Mouse (Mus musculus) forebrain, postnatal 0 days (tissue): ENCODE measurements at regions not wholly inside any gene's neighbourhood (a gene's known extent, or its start where the extent isn't known, plus 50 kb on each side); places are given as distances from the start of the nearest gene placed in this dataset.
"Not testable (repeated sequence)": the region's sequence is repeated elsewhere in the genome, so short reads cannot be mapped to it uniquely, and the experiment has no call there.

Experiments
- ATAC-seq: fragments of 200-750 bp; cut with Nextera tagmentation; 2 replicates; pipeline ENCODE4 v1.8.0; 2017; ENCODE audit warnings: mild to moderate bottlenecking, moderate library complexity
- DNase-seq: peaks from one replicate; pipeline ENCODE4 v3.0.0-alpha.2; 2015
- H3K27ac ChIP-seq: fragments of 300-500 bp; sonication (generic); 2 replicates; pipeline ENCODE4 v1.5.1; 2014; ENCODE audit warnings: low read depth, mild to moderate bottlenecking, antibody characterized with exemption, low read length, moderate library complexity, mixed read lengths
- H3K27me3 ChIP-seq: fragments of 300-500 bp; sonication (generic); 2 replicates; pipeline ENCODE4 v1.6.1; 2014; ENCODE audit warnings: mild to moderate bottlenecking, low read length, mixed read lengths; ENCODE audit not compliant: insufficient read depth
- H3K36me3 ChIP-seq: fragments of 300-500 bp; sonication (generic); 2 replicates; pipeline ENCODE4 v1.6.1; 2014; ENCODE audit warnings: mild to moderate bottlenecking, moderate library complexity; ENCODE audit not compliant: insufficient read depth
- H3K4me1 ChIP-seq: fragments of 300-500 bp; sonication (generic); 2 replicates; pipeline ENCODE4 v1.6.1; 2014; ENCODE audit warnings: antibody characterized with exemption; ENCODE audit not compliant: insufficient read depth
- H3K4me2 ChIP-seq: fragments of 300-500 bp; sonication (generic); 2 replicates; pipeline ENCODE4 v1.6.1; 2014; ENCODE audit warnings: low read depth, mild to moderate bottlenecking, moderate library complexity
- H3K4me3 ChIP-seq: fragments of 300-500 bp; sonication (generic); 2 replicates; pipeline ENCODE4 v1.5.1; 2014; ENCODE audit warnings: low read depth, low read length, mixed read lengths
- H3K9ac ChIP-seq: fragments of 300-500 bp; sonication (generic); 2 replicates; pipeline ENCODE4 v1.6.1; 2014; ENCODE audit warnings: mild to moderate bottlenecking
- H3K9me3 ChIP-seq: fragments of 300-500 bp; sonication (generic); 2 replicates; pipeline ENCODE4 v1.6.1; 2016; ENCODE audit warnings: low read length
- CTCF ChIP-seq: sonication (generic); IDR thresholded peaks from 2 replicates; pipeline ENCODE4 v1.5.1; 2016; ENCODE audit warnings: antibody characterized with exemption, control low read depth, low read depth
- WGBS: fragments of 180-500 bp; shearing (Covaris S2); extraction: QIAGEN DNeasy Blood & Tissue Kit; methylation state at CpG from one replicate; pipeline ENCODE4 v1.1.7; 2014; 5-methylcytosine and 5-hydroxymethylcytosine counted together

DNA sequence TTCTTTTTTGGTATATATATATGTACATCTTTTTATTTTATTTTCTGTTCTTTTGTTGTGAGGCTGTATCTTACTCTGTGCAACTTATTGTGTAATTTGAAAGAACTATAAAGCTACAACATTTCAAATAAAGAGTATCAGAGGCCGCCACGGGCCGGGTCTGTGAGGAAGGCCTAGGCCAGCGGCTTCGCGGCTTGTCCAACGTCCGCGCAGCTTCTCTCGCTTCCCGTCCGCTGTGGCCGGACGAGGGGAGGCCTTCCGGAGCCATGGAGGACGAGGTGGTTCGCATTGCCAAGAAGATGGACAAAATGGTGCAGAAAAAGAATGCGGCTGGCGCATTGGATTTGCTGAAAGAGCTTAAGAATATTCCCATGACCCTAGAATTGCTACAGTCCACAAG, 167.4 kb downstream of the Kif21a start:
- H3K27me3 ChIP-seq, H3K4me1 ChIP-seq, H3K9me3 ChIP-seq, H3K9ac ChIP-seq, ATAC-seq, H3K27ac ChIP-seq, H3K4me3 ChIP-seq, H3K36me3 ChIP-seq, H3K4me2 ChIP-seq, DNase-seq: not testable (repeated sequence)
- WGBS: 96% methylated on average over 19 of the region's 19 CpGs

DNA sequence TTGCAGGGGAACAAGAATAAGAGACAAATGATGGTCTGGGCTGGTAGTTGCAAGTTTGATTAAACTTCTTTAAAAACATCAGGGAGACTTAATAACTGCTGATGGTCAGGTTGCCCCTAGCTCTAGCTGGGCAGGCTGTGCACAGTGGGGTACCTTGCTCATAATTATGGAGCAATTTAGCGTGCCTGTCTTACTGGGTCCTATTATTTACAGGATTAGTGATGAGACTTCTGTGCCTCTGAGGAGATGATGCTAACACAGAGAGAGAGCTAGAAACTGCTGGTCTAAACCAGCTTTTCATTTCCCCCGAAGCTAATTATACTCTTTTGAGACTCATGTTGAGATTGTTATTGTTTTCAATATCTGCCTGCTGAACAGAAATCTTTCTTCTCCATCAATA, 180.3 kb downstream of the Kif21a start:
- no peak overlapping the region for H3K4me3 ChIP-seq
- no peak overlapping the region for H3K4me2 ChIP-seq
- ATAC-seq: no peak
- no peak for TF ChIP-seq CTCF
- H3K27ac ChIP-seq: no peak overlapping the region
- H3K36me3 ChIP-seq: no peaks in the 10 kb centered on the region
- no peaks in the 10 kb centered on the region for H3K9me3 ChIP-seq
- H3K9ac ChIP-seq: no peak overlapping the region
- no peaks in the 10 kb centered on the region for H3K4me1 ChIP-seq
- WGBS: 12% methylated on average over 2 of the region's 2 CpGs
- DNase-seq: no peak
- no peaks in the 10 kb centered on the region for H3K27me3 ChIP-seq

DNA sequence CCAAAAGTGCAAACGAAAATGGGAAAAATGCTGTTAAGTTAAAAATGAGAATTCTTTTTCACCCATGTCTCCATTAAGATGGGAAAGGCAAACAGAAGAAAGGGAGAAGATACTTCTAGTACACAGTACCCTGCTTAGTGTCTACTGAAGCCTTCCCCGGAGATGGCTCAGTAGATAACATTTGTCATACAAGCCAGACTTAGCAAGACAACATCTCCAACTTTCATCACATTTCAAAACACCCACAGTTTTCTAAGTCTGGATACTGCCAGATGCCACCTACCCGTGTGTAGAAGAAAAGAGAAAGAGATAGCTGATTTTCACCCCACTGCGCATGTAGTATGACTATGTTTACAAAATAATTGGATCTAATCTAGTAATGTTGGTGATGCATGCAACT, 174.5 kb upstream of the Cpne8 start:
- not testable (repeated sequence) for H3K4me2 ChIP-seq, DNase-seq, H3K27ac ChIP-seq, H3K9me3 ChIP-seq, ATAC-seq, H3K36me3 ChIP-seq, H3K27me3 ChIP-seq, H3K9ac ChIP-seq, H3K4me3 ChIP-seq, H3K4me1 ChIP-seq
- 84% methylated on average over 1 of the region's 4 CpGs for WGBS

DNA sequence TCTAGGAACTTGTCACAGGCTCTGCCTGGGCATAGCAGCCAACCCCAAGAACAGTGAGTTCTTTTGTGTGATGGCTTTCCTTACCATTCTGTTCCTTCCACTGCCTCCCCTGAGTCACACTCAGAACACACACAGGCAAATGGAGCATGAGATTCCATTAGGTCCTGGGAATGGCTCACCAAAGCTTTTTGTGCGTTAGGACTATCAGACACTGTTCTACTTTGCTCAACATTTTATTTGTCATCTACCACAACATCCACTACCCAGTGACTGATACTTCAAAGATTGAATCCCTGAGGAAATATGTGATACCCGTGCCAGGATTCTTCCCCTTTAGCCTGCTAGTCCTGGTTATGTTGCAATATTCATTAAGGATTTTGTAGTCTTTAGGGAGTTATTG, 172.8 kb upstream of the Cpne8 start:
- TF ChIP-seq CTCF: no peak
- no peak for ATAC-seq
- 90% methylated on average over 2 of the region's 2 CpGs for WGBS
- no peaks in the 10 kb centered on the region for H3K36me3 ChIP-seq
- DNase-seq: no peak
- no peak overlapping the region for H3K27ac ChIP-seq
- H3K4me2 ChIP-seq: no peak overlapping the region
- H3K4me1 ChIP-seq: no peaks in the 10 kb centered on the region
- H3K9me3 ChIP-seq: no peaks in the 10 kb centered on the region
- H3K9ac ChIP-seq: no peak overlapping the region
- H3K27me3 ChIP-seq: no peaks in the 10 kb centered on the region
- H3K4me3 ChIP-seq: no peak overlapping the region

DNA sequence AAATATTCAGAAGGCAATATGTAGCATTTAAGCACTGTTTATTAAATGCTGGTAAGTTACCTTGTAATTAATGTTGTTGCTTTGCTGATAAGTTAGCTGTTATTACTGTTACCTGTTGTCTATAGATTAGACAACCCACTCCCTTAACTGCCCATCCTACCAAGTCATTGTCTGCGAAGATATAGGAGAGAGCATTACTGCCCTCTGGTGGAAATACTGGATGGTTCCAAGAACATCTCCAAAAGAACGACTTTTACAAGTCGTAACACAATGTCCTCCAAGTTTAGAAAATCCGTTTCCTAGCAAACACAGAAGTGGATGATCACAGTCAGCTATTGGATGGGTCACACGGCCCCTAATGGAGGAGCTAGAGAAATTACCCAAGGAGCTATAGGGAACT, 162.2 kb upstream of the Cpne8 start:
- no peak for ATAC-seq
- H3K36me3 ChIP-seq: no peaks in the 10 kb centered on the region
- no peaks in the 10 kb centered on the region for H3K4me1 ChIP-seq
- no peak overlapping the region for H3K4me3 ChIP-seq
- no peak overlapping the region for H3K9ac ChIP-seq
- H3K27ac ChIP-seq: no peak overlapping the region
- peak; percentile 86 for TF ChIP-seq CTCF
- no peak overlapping the region for H3K4me2 ChIP-seq
- DNase-seq: peak; percentile 83
- H3K27me3 ChIP-seq: no peaks in the 10 kb centered on the region
- 21% methylated on average over 5 of the region's 5 CpGs for WGBS
- no peaks in the 10 kb centered on the region for H3K9me3 ChIP-seq

DNA sequence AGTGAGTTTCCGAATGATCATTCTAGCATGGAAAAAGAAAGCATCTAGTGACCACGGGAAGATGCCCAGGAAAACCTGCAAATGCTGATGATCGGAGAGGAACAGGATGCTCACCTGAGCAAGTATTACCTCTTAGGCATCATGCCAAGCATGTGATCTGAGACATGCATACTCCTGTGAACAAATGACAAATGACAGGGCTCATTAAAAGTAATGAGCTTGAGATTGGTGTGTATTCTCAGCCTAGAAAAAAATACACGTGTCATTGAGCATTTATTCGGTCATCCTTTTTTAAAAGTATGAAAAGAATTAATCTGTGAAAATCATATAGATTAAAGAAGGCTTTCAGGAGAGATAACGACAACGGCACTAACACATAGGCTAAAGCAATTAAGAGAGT, 156.4 kb upstream of the Cpne8 start:
- Histone ChIP-seq H3K4me2 (no peak overlapping the region), H3K36me3 (no peaks in the 10 kb centered on the region), H3K9me3 (peaks cover 8% of the 10 kb centered on the region; the same call in 1 of the 2 replicates), H3K4me3 (no peak overlapping the region), H3K9ac (no peak overlapping the region), H3K4me1 (no peaks in the 10 kb centered on the region), H3K27ac (no peak overlapping the region), H3K27me3 (no peaks in the 10 kb centered on the region; the same call in 1 of the 2 replicates)
- WGBS: 39% methylated on average over 7 of the region's 7 CpGs
- DNase-seq: no peak
- no peak for TF ChIP-seq CTCF
- ATAC-seq: no peak

DNA sequence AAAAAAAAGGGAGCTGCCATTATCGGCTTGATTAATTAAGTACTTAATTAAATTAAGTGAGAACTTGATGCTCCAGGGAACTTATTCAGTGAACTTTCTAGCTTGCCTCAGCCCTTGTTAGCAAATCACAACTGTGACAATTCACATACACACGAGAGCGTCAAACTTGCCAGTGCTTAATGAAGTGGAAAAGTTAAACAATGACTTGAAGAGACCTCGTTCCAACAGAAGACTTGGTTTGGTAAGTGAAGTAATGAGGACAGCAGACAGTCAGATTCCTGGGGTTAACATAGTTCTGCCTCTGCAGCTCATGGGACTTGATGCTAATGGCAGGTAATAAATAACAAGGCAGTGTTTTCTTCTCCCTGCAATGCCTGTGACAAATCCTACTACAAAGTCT, 148.6 kb upstream of the Cpne8 start:
- Histone ChIP-seq H3K4me2 (no peak overlapping the region), H3K27me3 (peaks cover 3% of the 10 kb centered on the region; the same call in 1 of the 2 replicates), H3K9ac (no peak overlapping the region), H3K36me3 (no peaks in the 10 kb centered on the region), H3K27ac (no peak overlapping the region), H3K4me3 (no peak overlapping the region), H3K4me1 (no peaks in the 10 kb centered on the region), H3K9me3 (peaks cover 9% of the 10 kb centered on the region; the same call in 1 of the 2 replicates)
- WGBS: 4% methylated on average over 4 of the region's 4 CpGs
- no peak for TF ChIP-seq CTCF
- ATAC-seq: no peak
- no peak for DNase-seq

DNA sequence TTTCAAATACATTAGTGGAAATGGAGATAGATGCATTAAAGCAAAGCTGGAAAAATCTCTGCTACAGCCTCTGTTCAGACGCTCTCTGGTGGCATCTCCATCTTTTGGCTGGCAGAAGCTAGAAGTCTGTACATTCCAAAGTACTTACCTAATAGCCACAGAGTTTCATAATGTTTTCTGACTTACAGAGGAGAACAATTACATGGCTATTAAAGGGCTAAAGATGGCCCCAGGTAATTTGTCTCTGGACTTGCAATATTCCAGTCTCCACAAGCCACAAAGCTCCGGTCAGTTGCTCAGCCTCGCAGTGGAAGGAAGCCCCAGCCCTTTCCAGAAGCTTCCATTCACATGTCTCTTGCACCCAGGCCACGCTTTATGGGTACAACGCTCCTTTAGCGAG, 143.1 kb upstream of the Cpne8 start:
- 91% methylated on average over 6 of the region's 6 CpGs for WGBS
- Histone ChIP-seq H3K4me2 (no peak overlapping the region), H3K36me3 (no peaks in the 10 kb centered on the region), H3K27ac (no peak overlapping the region), H3K9me3 (no peaks in the 10 kb centered on the region), H3K9ac (no peak overlapping the region), H3K27me3 (peaks cover 3% of the 10 kb centered on the region; the same call in 1 of the 2 replicates), H3K4me1 (no peaks in the 10 kb centered on the region), H3K4me3 (no peak overlapping the region)
- DNase-seq (no peak), ATAC-seq (no peak)
- no peak for TF ChIP-seq CTCF
